Mouse (Mus musculus) ES-Bruce4 (cell line): Measurements from ENCODE around the gene Bmp2.

ENCODE experiments used
- CTCF ChIP-seq: IDR thresholded peaks from one replicate; pipeline ENCODE4 v1.8.1; 2011; ENCODE audit warnings: low read depth, low read length
- POLR2A ChIP-seq: IDR thresholded peaks from one replicate; pipeline ENCODE4 v1.8.1; 2011; ENCODE audit warnings: low read length; ENCODE audit not compliant: insufficient read depth

GRCm38 (mm10) chr2:133509141-133509540 lies 42.8 kb upstream of the Bmp2 start:
- no peak for TF ChIP-seq CTCF
- TF ChIP-seq POLR2A, result no peak
